Mouse (Mus musculus): ENCODE measurements around the gene Mfsd6l.

The Mfsd6l gene

DNA sequence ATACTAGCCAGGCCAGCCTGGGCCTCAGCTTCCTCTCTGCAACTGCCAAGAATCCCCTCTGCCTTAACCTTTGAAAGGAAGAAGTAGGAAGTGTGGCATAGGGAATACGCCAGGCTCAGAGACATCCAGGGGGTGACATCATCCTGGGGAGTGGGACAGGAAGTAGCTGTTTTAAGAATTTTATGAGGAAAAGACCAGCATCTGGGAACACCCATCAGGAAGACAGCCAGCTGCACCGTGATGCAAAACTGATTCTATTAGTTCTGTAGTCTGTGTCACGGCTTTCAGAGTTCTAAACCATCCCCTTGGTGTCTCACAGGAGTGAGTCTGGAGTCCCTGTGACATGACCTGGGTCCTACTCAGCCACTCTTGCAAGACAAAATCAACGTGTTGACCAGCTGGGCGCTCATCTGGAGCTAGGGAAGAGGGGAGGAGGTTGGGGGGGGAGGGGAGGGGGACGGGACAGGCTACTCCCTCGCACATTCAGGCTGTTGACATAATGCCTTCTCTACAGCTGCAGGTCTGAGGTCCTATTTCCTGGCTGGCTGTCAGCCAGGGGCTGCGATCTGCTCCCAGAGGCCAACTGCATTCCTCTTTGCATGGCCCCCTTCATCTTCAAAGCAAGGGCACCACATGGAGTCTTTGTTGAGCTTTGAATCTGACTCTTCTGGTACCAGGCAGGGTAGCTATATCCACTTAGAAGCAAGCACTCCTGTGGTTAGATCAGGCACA, 46.4 kb downstream of the Mfsd6l start:
- no peak for DNase-seq (ENCODE audit: low read depth)

GRCm38 (mm10) chr11:68607046-68607445, 51.1 kb downstream of the Mfsd6l start:
- no peak for DNase-seq (ENCODE audit: low read depth)

Data from fibroblast of lung, adult 2 months (primary cell).